Mouse (Mus musculus) stomach, embryonic 16.5 days (tissue): ENCODE data around the gene Ltbp1. TPM values are rescaled to one million over a fixed set of nuclear protein-coding genes. Genes with fewer than 3 reads are reported as not detected.
A peak's percentile ranks its signal among the peaks of the same experiment; 100 is the strongest.

Experiments
- ATAC-seq: fragments of 200-750 bp; cut with Nextera tagmentation; 2 replicates; pipeline ENCODE4 v1.8.0; 2017; ENCODE audit warnings: moderate number of reproducible peaks, moderate TSS enrichment; ENCODE audit not compliant: insufficient read depth, low FRiP score
- H3K27ac ChIP-seq: fragments of 300-500 bp; sonication (generic); 2 replicates; pipeline ENCODE4 v1.5.1; 2014; ENCODE audit warnings: low read length
- H3K27me3 ChIP-seq: fragments of 300-500 bp; sonication (generic); 2 replicates; pipeline ENCODE4 v1.6.1; 2014; ENCODE audit warnings: low read length, control low read depth, mixed read lengths; ENCODE audit not compliant: control insufficient read depth, insufficient read depth
- H3K36me3 ChIP-seq: fragments of 300-500 bp; sonication (generic); 2 replicates; pipeline ENCODE4 v1.6.1; 2014; ENCODE audit warnings: low read length; ENCODE audit not compliant: control insufficient read depth, insufficient read depth
- H3K4me1 ChIP-seq: fragments of 300-500 bp; sonication (generic); 2 replicates; pipeline ENCODE4 v1.6.1; 2014; ENCODE audit warnings: low read length, control low read depth, mixed read lengths; ENCODE audit not compliant: control insufficient read depth, insufficient read depth
- H3K4me2 ChIP-seq: fragments of 300-500 bp; sonication (generic); 2 replicates; pipeline ENCODE4 v1.6.1; 2014; ENCODE audit warnings: low read depth, low read length, mixed read lengths
- H3K4me3 ChIP-seq: fragments of 300-500 bp; sonication (generic); replicated peaks from 2 replicates; pipeline ENCODE4 v1.5.1; 2014; ENCODE audit warnings: mild to moderate bottlenecking, low read length
- H3K9ac ChIP-seq: fragments of 300-500 bp; sonication (generic); 2 replicates; pipeline ENCODE4 v1.6.1; 2014; ENCODE audit warnings: low read length
- H3K9me3 ChIP-seq: fragments of 300-500 bp; sonication (generic); replicated peaks from 2 replicates; pipeline ENCODE4 v1.6.1; 2016; ENCODE audit warnings: low read length, control low read depth; ENCODE audit not compliant: control insufficient read depth
- WGBS: fragments of 180-500 bp; shearing (Covaris S2); extraction: QIAGEN DNeasy Blood & Tissue Kit; methylation state at CpG from one replicate; pipeline ENCODE4 v1.1.7; 2014; 5-methylcytosine and 5-hydroxymethylcytosine counted together
- polyA plus RNA-seq: library from polyadenylated mRNA; unstranded; fragments of >200 nt; fragmentation: Nextera tagmentation; extraction: Ambion mirVana; gene quantifications from 2 replicates; pipeline ENCODE4 v1.2.1, GENCODE M21; 2015

Ltbp1 gene
- polyA plus RNA-seq, 1 experiment from 2014 or later, result 30.1 TPM

GRCm38 (mm10) chr17:75014601-75015356 lies 9.4 kb downstream of the Ltbp1 start:
- Histone ChIP-seq H3K4me3 (no peak overlapping the region), H3K27ac (no peak overlapping the region; the same call in 1 of the 2 replicates), H3K4me1 (peaks cover 24% of the 10 kb centered on the region), H3K9ac (no peak overlapping the region), H3K27me3 (no peaks in the 10 kb centered on the region), H3K4me2 (no peak overlapping the region), H3K36me3 (no peaks in the 10 kb centered on the region), H3K9me3 (no peaks in the 10 kb centered on the region)
- WGBS, result 45% methylated on average over 24 of the region's 24 CpGs
- peak; percentile 42; the same call in 1 of the 2 replicates for ATAC-seq

- Histone ChIP-seq H3K27ac (no peak overlapping the region), H3K4me2 (no peak overlapping the region), H3K9me3 (no peaks in the 10 kb centered on the region), H3K4me3 (no peak overlapping the region), H3K4me1 (peaks cover 24% of the 10 kb centered on the region), H3K36me3 (no peaks in the 10 kb centered on the region), H3K9ac (no peak overlapping the region), H3K27me3 (no peaks in the 10 kb centered on the region)
- no peak for ATAC-seq
- 72% methylated on average over 6 of the region's 6 CpGs for WGBS
These were observed 10.2 kb downstream of the Ltbp1 start for GRCm38 (mm10) chr17:75015546-75015945.

GRCm38 (mm10) chr17:75017423-75017822 lies 12.1 kb downstream of the Ltbp1 start:
- peaks cover 24% of the 10 kb centered on the region for H3K4me1 ChIP-seq
- no peaks in the 10 kb centered on the region for H3K27me3 ChIP-seq
- WGBS, result 86% methylated on average over 7 of the region's 7 CpGs
- H3K4me3 ChIP-seq, result no peak overlapping the region
- H3K9me3 ChIP-seq, result no peaks in the 10 kb centered on the region
- no peak for ATAC-seq
- no peaks in the 10 kb centered on the region for H3K36me3 ChIP-seq
- no peak overlapping the region for H3K9ac ChIP-seq
- no peak overlapping the region for H3K4me2 ChIP-seq
- H3K27ac ChIP-seq, result no peak overlapping the region

GRCm38 (mm10) chr17:75018142-75018541 lies 12.8 kb downstream of the Ltbp1 start:
- no peak for ATAC-seq
- no peaks in the 10 kb centered on the region for H3K27me3 ChIP-seq
- H3K4me3 ChIP-seq, result no peak overlapping the region
- peaks cover 24% of the 10 kb centered on the region for H3K4me1 ChIP-seq
- no peak overlapping the region for H3K4me2 ChIP-seq
- H3K36me3 ChIP-seq, result no peaks in the 10 kb centered on the region
- no peak overlapping the region for H3K9ac ChIP-seq
- H3K9me3 ChIP-seq, result no peaks in the 10 kb centered on the region
- no peak overlapping the region for H3K27ac ChIP-seq
- 85% methylated on average over 5 of the region's 5 CpGs for WGBS

DNA sequence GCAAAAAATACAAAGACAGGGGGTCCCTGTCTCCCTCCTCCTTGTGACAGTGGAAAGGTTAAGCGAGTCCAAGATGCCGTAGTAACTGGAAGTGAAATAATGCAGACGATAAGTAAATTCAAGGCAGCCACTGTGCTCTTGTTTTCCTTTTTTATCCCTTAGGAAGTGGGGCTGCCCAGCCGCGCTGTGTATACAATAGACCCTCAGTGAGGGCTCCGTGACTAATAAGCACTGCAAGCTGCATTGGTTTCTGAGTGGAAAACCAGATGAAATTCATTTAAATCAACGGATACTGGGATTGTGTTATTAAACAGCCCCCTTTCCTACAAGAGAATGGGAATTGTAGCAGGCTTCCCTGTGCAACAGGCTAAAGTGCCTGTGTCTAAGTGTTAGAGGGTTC lies 14.7 kb downstream of the Ltbp1 start:
- no peak overlapping the region for H3K9ac ChIP-seq
- no peaks in the 10 kb centered on the region for H3K9me3 ChIP-seq
- no peak for ATAC-seq
- 37% methylated on average over 7 of the region's 7 CpGs for WGBS
- H3K27ac ChIP-seq, result no peak overlapping the region
- H3K4me3 ChIP-seq, result no peak overlapping the region
- peaks cover 13% of the 10 kb centered on the region for H3K4me1 ChIP-seq
- H3K36me3 ChIP-seq, result no peaks in the 10 kb centered on the region
- H3K4me2 ChIP-seq, result no peak overlapping the region
- H3K27me3 ChIP-seq, result no peaks in the 10 kb centered on the region

DNA sequence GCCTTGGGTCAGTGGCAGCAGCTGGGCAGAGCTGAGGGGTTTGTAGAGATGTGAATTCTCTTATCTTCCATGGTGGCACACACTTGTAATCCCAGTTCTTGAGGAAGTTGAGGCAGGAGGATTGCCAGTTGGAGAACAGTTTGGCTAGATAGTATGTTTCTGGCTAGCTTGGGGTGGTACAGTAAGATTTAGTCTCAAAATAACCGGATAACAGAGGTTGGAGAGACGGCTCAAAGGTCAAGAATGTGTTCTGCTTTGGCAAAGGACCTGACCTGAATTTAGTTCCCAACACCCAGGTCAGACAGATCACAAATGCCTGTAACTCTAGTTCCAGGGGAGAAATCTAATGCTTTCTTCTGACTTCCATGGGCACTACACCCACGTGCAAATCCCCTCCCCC lies 15.3 kb downstream of the Ltbp1 start:
- no peaks in the 10 kb centered on the region for H3K9me3 ChIP-seq
- no peak overlapping the region for H3K4me3 ChIP-seq
- no peak for ATAC-seq
- H3K27me3 ChIP-seq, result no peaks in the 10 kb centered on the region
- no peak overlapping the region for H3K4me2 ChIP-seq
- WGBS, result 65% methylated on average over 3 of the region's 3 CpGs
- no peak overlapping the region for H3K9ac ChIP-seq
- peaks cover 8% of the 10 kb centered on the region; the same call in 1 of the 2 replicates for H3K4me1 ChIP-seq
- H3K27ac ChIP-seq, result no peak overlapping the region
- no peaks in the 10 kb centered on the region for H3K36me3 ChIP-seq

DNA sequence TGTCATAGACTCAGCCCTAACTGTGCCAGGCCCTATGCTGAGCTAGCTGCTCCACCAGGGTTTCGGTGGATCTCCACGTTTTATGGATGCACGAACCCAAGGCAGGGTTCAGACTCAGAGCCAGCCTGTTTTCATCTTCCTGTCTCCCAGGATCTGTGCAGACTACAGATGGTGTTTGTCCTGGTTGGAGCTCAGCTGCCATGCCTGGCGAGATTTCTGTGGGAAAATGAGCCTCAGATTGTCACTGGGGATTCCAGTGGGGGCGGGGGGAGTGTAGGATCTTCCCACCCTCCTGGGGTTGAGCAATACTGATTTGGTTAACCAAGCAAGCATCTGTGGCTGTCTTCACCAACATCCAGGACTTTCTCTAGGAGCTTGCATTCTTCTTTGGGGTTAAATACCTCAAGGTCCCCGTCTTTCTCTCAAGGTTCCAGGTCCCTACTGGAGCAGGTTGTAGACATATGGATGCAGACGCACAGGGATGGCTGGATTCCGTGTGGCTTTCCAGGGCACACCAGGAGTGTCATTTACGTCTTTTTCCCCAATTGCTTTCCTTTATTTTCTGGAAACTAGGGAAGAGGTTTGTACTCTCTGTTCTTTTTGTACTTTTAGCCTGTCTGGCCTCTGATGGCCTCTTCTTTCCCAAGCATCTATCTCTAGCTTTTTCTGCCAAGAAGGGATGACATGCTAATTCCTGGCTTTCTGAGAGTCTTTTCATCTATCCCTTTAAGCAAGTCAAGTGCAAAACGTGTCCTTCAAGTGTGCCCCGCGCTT lies 22.2 kb downstream of the Ltbp1 start:
- Histone ChIP-seq H3K4me2 (no peak overlapping the region), H3K27ac (no peak overlapping the region; the same call in 1 of the 2 replicates), H3K4me1 (peaks cover 15% of the 10 kb centered on the region), H3K9me3 (no peaks in the 10 kb centered on the region), H3K36me3 (no peaks in the 10 kb centered on the region), H3K27me3 (no peaks in the 10 kb centered on the region), H3K9ac (no peak overlapping the region), H3K4me3 (no peak overlapping the region)
- peak; percentile 40; the same call in 1 of the 2 replicates for ATAC-seq
- 71% methylated on average over 12 of the region's 12 CpGs for WGBS

DNA sequence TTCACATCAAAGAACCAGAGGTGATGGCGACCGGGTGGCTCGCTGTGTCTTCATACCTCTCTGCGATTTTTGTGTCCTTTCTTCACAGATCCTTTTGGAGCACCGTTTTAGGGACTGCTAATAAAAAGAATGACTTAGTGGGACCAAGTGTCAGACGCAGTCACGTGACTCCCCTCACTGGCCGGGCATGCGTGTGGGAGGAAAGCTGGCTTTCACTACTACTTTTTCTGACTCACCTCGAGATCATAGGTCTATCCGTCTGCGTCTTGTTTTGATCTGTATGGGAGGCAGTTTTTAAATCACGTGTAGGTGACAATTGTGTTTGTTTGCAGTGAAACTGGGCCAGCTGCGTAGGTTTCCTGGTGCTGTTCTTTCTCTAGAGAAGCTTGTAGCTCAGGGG lies 28.0 kb downstream of the Ltbp1 start:
- H3K4me1 ChIP-seq, result peaks cover 3% of the 10 kb centered on the region; the same call in 1 of the 2 replicates
- no peaks in the 10 kb centered on the region for H3K36me3 ChIP-seq
- H3K27ac ChIP-seq, result no peak overlapping the region
- no peak for ATAC-seq
- H3K4me2 ChIP-seq, result no peak overlapping the region
- no peaks in the 10 kb centered on the region for H3K9me3 ChIP-seq
- no peak overlapping the region for H3K9ac ChIP-seq
- 73% methylated on average over 14 of the region's 14 CpGs for WGBS
- no peaks in the 10 kb centered on the region for H3K27me3 ChIP-seq
- no peak overlapping the region for H3K4me3 ChIP-seq
